Mouse (Mus musculus) liver, embryonic 14.5 days (tissue): ENCODE measurements around the gene Dnal1.

Source experiments
- CTCF ChIP-seq: IDR thresholded peaks from 2 replicates; pipeline ENCODE4 v1.5.1; 2016; ENCODE audit warnings: antibody characterized with exemption, low read depth, control low read depth
- EP300 ChIP-seq: IDR thresholded peaks from 2 replicates; pipeline ENCODE4 v1.6.1; 2016; ENCODE audit warnings: antibody characterized with exemption, low read depth

DNA sequence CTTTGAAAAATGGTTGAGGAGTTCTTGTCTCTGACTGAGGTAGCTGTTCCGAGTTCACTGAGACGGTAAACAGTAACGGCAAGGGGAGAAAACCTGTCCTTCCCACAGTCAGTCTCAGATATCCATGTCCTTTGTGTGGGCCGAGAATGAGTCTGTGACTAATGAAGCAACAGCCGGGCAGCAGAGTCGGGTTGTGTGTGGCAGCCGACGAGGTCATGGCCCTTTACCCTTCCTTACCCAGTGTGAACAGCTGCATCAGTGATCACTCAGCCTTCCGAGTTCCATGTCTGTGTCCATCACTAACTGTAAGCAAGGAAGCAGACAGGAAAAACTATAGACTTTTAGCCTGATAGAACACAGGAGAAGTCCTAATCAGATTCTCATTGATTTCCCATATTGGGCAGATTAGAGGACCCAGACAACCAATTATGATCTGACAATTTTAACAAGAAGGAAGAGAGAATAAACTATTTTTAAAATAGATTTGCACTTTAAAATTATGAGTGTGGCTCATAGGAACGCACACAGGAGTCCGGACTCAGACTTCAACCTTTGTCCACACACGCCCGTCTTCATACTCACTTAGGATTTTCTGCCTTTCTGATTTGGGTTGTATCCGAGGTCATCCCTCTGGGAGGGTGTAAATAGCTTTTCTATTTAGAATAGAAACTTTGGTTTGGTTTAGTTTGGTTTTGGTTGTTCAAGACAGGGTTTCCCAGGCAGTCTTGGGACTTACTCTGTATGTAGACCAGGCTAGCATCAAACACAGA is 28.3 kb downstream of the Dnal1 start:
- TF ChIP-seq EP300, result no peak
- TF ChIP-seq CTCF, result no peak
